Mouse (Mus musculus): ENCODE measurements around the gene Avil. TPM values are rescaled to one million over a fixed set of nuclear protein-coding genes. Genes with fewer than 3 reads are reported as not detected.

Gene Avil
- polyA plus RNA-seq, 1 experiment from 2014 or later, result 0.13 TPM

- ATAC-seq (peak; percentile 56; the same call in 1 of the 2 replicates), DNase-seq (ENCODE audit: low spot score) (no peak)
- Histone ChIP-seq H3K27ac (ENCODE audit: low read length) (no peak overlapping the region), H3K9ac (replicated peaks; ENCODE audit: low read depth) (no peak overlapping the region), H3K4me1 (ENCODE audit: insufficient read depth, low read depth, low read length) (peaks cover 10% of the 10 kb centered on the region; the same call in 1 of the 2 replicates), H3K36me3 (ENCODE audit: insufficient read depth, low read length) (no peaks in the 10 kb centered on the region), H3K4me2 (replicated peaks; ENCODE audit: low read depth, low read length) (peak overlapping the region; percentile 38), H3K4me3 (ENCODE audit: low read depth, low read length) (peak overlapping the region; percentile 28), H3K27me3 (replicated peaks; ENCODE audit: insufficient read depth, low read length) (peaks cover 28% of the 10 kb centered on the region), H3K9me3 (ENCODE audit: low read length) (no peaks in the 10 kb centered on the region)
- TF ChIP-seq CTCF (IDR thresholded peaks at IDR 0.05) (peak; percentile 52), EP300 (IDR thresholded peaks at IDR 0.05) (no peak)
- 4% methylated on average over 29 of the region's 29 CpGs for WGBS
These were observed 49.0 kb downstream of the Avil start for GRCm38 (mm10) chr10:127049395-127050118.

DNA sequence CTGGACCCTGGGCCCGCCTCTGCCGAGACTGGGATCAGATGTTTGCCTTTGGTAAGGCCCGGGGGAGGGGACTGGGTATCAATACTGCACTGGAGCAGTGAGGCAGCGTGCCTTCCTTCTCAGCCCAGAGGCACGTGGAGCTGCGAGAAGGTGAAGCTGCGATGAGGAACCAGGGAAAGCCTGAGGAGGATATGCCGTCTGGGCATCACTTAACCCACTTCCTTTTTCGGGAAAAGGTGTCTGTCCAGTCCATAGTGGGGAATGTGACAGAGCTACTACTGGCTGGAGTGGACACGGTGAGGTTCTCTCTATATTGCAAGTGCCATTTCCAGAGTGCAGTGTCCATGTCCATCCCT is 49.6 kb downstream of the Avil start:
- Histone ChIP-seq H3K9me3 (ENCODE audit: low read length) (no peaks in the 10 kb centered on the region), H3K27me3 (replicated peaks; ENCODE audit: insufficient read depth, low read length) (peaks cover 28% of the 10 kb centered on the region), H3K4me2 (replicated peaks; ENCODE audit: low read depth, low read length) (no peak overlapping the region), H3K36me3 (ENCODE audit: insufficient read depth, low read length) (no peaks in the 10 kb centered on the region), H3K4me3 (ENCODE audit: low read depth, low read length) (0 out of 2 replicates have a peak overlapping the region, but pooled peaks have one; percentile 28), H3K9ac (replicated peaks; ENCODE audit: low read depth) (no peak overlapping the region), H3K4me1 (ENCODE audit: insufficient read depth, low read depth, low read length) (peaks cover 10% of the 10 kb centered on the region; the same call in 1 of the 2 replicates), H3K27ac (ENCODE audit: low read length) (no peak overlapping the region)
- DNase-seq (ENCODE audit: low spot score) (no peak), ATAC-seq (no peak)
- 11% methylated on average over 10 of the region's 10 CpGs for WGBS
- TF ChIP-seq EP300 (IDR thresholded peaks at IDR 0.05) (no peak), CTCF (IDR thresholded peaks at IDR 0.05) (no peak)

GRCm38 (mm10) chr10:127054646-127055045 is 54.1 kb downstream of the Avil start:
- H3K4me2 ChIP-seq (replicated peaks; ENCODE audit: low read depth, low read length), result no peak overlapping the region
- H3K9ac ChIP-seq (replicated peaks; ENCODE audit: low read depth), result no peak overlapping the region
- H3K4me1 ChIP-seq (ENCODE audit: insufficient read depth, low read depth, low read length), result 0 out of 2 replicates have a peak, but pooled peaks cover 3% of the 10 kb centered on the region
- 55% methylated on average over 4 of the region's 4 CpGs for WGBS
- no peaks in the 10 kb centered on the region for H3K9me3 ChIP-seq (ENCODE audit: low read length)
- ATAC-seq (no peak), DNase-seq (ENCODE audit: low spot score) (no peak)
- TF ChIP-seq CTCF (IDR thresholded peaks at IDR 0.05) (0 out of 2 replicates have a peak, but pooled peaks have one; percentile 14), EP300 (IDR thresholded peaks at IDR 0.05) (no peak)
- no peak overlapping the region for H3K27ac ChIP-seq (ENCODE audit: low read length)
- H3K27me3 ChIP-seq (replicated peaks; ENCODE audit: insufficient read depth, low read length), result peaks cover 9% of the 10 kb centered on the region
- no peak overlapping the region for H3K4me3 ChIP-seq (ENCODE audit: low read depth, low read length)
- H3K36me3 ChIP-seq (ENCODE audit: insufficient read depth, low read length), result no peaks in the 10 kb centered on the region

DNA sequence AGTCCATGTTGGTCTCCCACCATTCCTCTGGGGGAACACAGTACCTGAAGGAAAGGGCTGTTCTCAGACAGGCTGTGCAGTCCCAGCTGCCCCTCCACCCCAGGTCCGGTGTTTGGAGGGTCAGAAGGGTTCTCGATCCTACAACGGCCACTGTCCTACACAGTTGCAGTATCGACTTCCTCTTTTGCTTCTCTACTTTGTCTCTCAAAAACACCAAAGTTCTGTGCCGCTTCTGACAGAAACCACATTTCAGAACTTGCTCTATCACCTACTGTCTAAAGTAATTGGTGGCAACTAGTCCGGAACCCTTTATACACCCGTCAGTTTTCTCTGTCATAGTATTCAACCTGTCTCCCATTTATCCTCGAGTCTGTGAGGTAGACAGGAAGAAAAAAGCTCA is 54.9 kb downstream of the Avil start:
- ATAC-seq, result no peak

DNA sequence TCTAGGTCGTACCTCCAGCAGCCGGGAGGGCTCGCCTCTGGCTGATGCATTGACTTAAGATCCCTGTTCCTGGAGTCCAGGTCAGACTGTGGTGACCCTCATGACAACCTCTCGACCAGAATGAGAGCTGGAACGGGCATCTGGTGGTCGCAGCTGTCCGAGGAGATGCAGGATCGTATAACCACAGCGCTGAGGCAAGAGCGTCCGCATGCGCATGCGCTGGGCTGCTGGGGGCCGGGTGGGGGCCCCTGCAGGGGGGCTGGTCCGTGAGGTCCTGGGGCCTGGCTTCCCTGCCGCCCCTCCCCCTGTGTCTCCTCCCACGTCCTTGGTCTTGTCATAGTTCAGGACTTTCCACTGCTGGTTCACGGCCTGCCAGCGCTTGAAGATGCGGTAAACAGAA is 56.0 kb downstream of the Avil start:
- Histone ChIP-seq H3K4me1 (ENCODE audit: insufficient read depth, low read depth, low read length) (0 out of 2 replicates have a peak, but pooled peaks cover 3% of the 10 kb centered on the region), H3K4me2 (replicated peaks; ENCODE audit: low read depth, low read length) (no peak overlapping the region), H3K9ac (replicated peaks; ENCODE audit: low read depth) (no peak overlapping the region), H3K27me3 (replicated peaks; ENCODE audit: insufficient read depth, low read length) (0 out of 2 replicates have a peak, but pooled peaks cover 7% of the 10 kb centered on the region), H3K9me3 (ENCODE audit: low read length) (no peaks in the 10 kb centered on the region), H3K27ac (ENCODE audit: low read length) (no peak overlapping the region), H3K4me3 (ENCODE audit: low read depth, low read length) (no peak overlapping the region), H3K36me3 (ENCODE audit: insufficient read depth, low read length) (no peaks in the 10 kb centered on the region)
- WGBS, result 87% methylated on average over 20 of the region's 20 CpGs
- TF ChIP-seq EP300 (IDR thresholded peaks at IDR 0.05), result no peak
- no peak for TF ChIP-seq CTCF (IDR thresholded peaks at IDR 0.05)
- DNase-seq (ENCODE audit: low spot score), result no peak
- no peak for ATAC-seq

More for the DNA sequence above, 54.9 kb downstream of the Avil start:
- no peak for DNase-seq (ENCODE audit: low spot score)
- Histone ChIP-seq H3K9ac (replicated peaks; ENCODE audit: low read depth) (no peak overlapping the region), H3K4me2 (replicated peaks; ENCODE audit: low read depth, low read length) (no peak overlapping the region), H3K4me1 (ENCODE audit: insufficient read depth, low read depth, low read length) (0 out of 2 replicates have a peak, but pooled peaks cover 3% of the 10 kb centered on the region), H3K27me3 (replicated peaks; ENCODE audit: insufficient read depth, low read length) (peaks cover 6% of the 10 kb centered on the region; the same call in 1 of the 2 replicates), H3K27ac (ENCODE audit: low read length) (no peak overlapping the region), H3K36me3 (ENCODE audit: insufficient read depth, low read length) (no peaks in the 10 kb centered on the region), H3K4me3 (ENCODE audit: low read depth, low read length) (no peak overlapping the region), H3K9me3 (ENCODE audit: low read length) (no peaks in the 10 kb centered on the region)
- WGBS, result 88% methylated on average over 8 of the region's 8 CpGs
- TF ChIP-seq CTCF (IDR thresholded peaks at IDR 0.05) (no peak), EP300 (IDR thresholded peaks at IDR 0.05) (no peak)

DNA sequence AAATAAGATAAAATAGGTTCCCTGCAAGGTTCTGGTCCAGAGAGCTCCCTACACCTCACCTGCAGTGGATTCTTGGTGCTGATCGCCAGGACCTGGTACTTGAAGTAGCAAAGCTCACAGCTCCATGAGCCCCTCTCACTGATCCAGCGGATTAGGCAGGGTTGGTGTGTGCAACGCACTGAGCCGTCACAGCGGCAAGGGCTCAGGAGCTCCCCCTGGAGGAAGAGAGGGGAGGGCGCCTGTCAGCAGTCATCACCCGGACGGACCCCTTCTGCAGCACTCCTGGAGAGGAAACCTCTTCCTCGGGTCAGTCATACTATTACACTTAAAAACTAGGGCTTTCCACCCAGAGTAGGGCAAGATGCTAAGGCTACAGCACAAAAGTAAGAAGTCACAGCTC is 57.7 kb downstream of the Avil start:
- DNase-seq (ENCODE audit: low spot score) (peak; percentile 78), ATAC-seq (peak; percentile 24; the same call in 1 of the 2 replicates)
- Histone ChIP-seq H3K4me2 (replicated peaks; ENCODE audit: low read depth, low read length) (peak overlapping the region; percentile 100), H3K9me3 (ENCODE audit: low read length) (no peaks in the 10 kb centered on the region), H3K27me3 (replicated peaks; ENCODE audit: insufficient read depth, low read length) (0 out of 2 replicates have a peak, but pooled peaks cover 7% of the 10 kb centered on the region), H3K36me3 (ENCODE audit: insufficient read depth, low read length) (no peaks in the 10 kb centered on the region), H3K4me1 (ENCODE audit: insufficient read depth, low read depth, low read length) (peaks cover 3% of the 10 kb centered on the region; the same call in 1 of the 2 replicates), H3K27ac (ENCODE audit: low read length) (no peak overlapping the region), H3K4me3 (ENCODE audit: low read depth, low read length) (0 out of 2 replicates have a peak overlapping the region, but pooled peaks have one; percentile 70), H3K9ac (replicated peaks; ENCODE audit: low read depth) (no peak overlapping the region)
- TF ChIP-seq CTCF (IDR thresholded peaks at IDR 0.05), result peak; percentile 94
- TF ChIP-seq EP300 (IDR thresholded peaks at IDR 0.05), result no peak
- under 1% methylated on average over 9 of the region's 9 CpGs for WGBS

Data from lung, postnatal 0 days (tissue).